In the genomic region with DNA sequence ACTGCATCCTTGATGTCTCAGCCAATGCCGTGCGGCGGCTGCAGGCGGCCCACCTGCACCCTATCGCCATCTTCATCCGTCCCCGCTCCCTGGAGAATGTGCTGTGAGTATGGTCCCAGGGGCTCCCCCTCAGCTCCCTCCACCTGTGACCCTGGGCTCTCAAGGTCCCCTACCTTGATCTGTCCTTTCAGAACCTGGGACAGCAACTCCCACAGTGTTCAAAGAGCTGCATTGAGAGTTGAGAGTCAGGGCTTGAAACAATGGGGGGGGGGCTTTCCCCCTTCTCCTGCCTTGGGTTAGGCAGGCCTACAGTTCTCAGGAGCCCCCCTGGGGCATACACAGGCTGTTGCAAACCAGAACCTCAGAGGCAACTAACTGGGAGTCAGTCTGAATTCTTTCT, we compare ENCODE assay signal across 15 mouse cellular contexts. TPM values are rescaled to one million over a fixed set of nuclear protein-coding genes. Genes with fewer than 3 reads are reported as not detected.
"Had no signal": no experiment of that assay in that cellular context is flagged by ENCODE, and none has a peak within 500 bp of the region (broad histone marks: within the 10 kb centered on the region; RNA-seq: fewer than 3 reads in every experiment).

No protein-coding gene starts in this region.

- H3K4me3 ChIP-seq: left cerebral cortex, adult 2 months; limb, embryonic 15.5 days; liver, embryonic 13.5 days; lung, embryonic 15.5 days; megakaryocyte, embryonic 14.5 days had no signal

- H3K4me2 ChIP-seq: limb, embryonic 15.5 days; liver, embryonic 13.5 days; lung, embryonic 15.5 days had no signal

- H3K27ac ChIP-seq: left cerebral cortex, adult 2 months; limb, embryonic 15.5 days; liver, embryonic 13.5 days; lung, embryonic 15.5 days; macrophage had no signal

- H3K9me3 ChIP-seq: limb, embryonic 15.5 days; liver, embryonic 13.5 days; lung, embryonic 15.5 days; megakaryocyte, embryonic 14.5 days had no signal

- ATAC-seq: liver, postnatal 0 days had no signal

- H3K4me1 ChIP-seq: limb, embryonic 15.5 days; lung, embryonic 15.5 days had no signal

- H3K9ac ChIP-seq: limb, embryonic 15.5 days; liver, embryonic 13.5 days; liver, postnatal 0 days; lung, embryonic 15.5 days had no signal

- H3K27me3 ChIP-seq: limb, embryonic 15.5 days; liver, embryonic 13.5 days; lung, embryonic 15.5 days; megakaryocyte, embryonic 14.5 days had no signal

- DNase-seq: kidney, adult 8-10 months; kidney, postnatal 25 days; liver, embryonic 13.5 days; liver, postnatal 0 days; lung, postnatal 14 days; midbrain, embryonic 14.5 days; right cerebral cortex, postnatal 14 days; thymus, postnatal 36 days had no signal

RNA-seq across cellular contexts. Expression of a gene that starts 10.2 kb away (rescaled TPM):
- polyA plus RNA-seq: macrophage; neural tube, embryonic 14.5 days; spleen, adult 2 months had no signal
